Mouse (Mus musculus) C2C12 (cell line): ENCODE data around the gene Scarf2. TPM values are rescaled to one million over a fixed set of nuclear protein-coding genes. Genes with fewer than 3 reads are reported as not detected.
A peak's percentile ranks its signal among the peaks of the same experiment; 100 is the strongest.

ENCODE experiments used
- H3K27me3 ChIP-seq: one replicate; pipeline ENCODE4 v1.6.1; 2011; ENCODE audit not compliant: control insufficient read depth, insufficient read depth, insufficient read length
- H3K36me3 ChIP-seq: one replicate; pipeline ENCODE4 v1.6.1; 2011; ENCODE audit not compliant: control insufficient read depth, insufficient read depth
- H3K4me3 ChIP-seq: one replicate; pipeline ENCODE4 v1.5.1; 2011; ENCODE audit warnings: mild to moderate bottlenecking, control low read depth; ENCODE audit not compliant: poor library complexity, insufficient read depth, severe bottlenecking
- H3K79me2 ChIP-seq: one replicate; pipeline ENCODE4 v1.6.1; 2011; ENCODE audit not compliant: control insufficient read depth, insufficient read depth
- H3K79me3 ChIP-seq: one replicate; pipeline ENCODE4 v1.6.1; 2011; ENCODE audit warnings: low read depth, control low read depth
- H3ac ChIP-seq: one replicate; pipeline ENCODE3; 2011; ENCODE audit warnings: low read depth; ENCODE audit not compliant: control insufficient read depth, insufficient read length
- CEBPB ChIP-seq: IDR thresholded peaks from one replicate; pipeline ENCODE4 v1.6.1; 2011; ENCODE audit warnings: low read depth, mild to moderate bottlenecking, control low read depth, moderate library complexity
- CTCF ChIP-seq: IDR thresholded peaks from one replicate; pipeline ENCODE4 v1.5.1; 2011; ENCODE audit not compliant: control insufficient read depth, insufficient read depth, insufficient read length
- FOSL1 ChIP-seq: IDR thresholded peaks from one replicate; pipeline ENCODE4 v1.8.0; 2011; ENCODE audit warnings: mild to moderate bottlenecking, low read length; ENCODE audit not compliant: poor library complexity, insufficient read depth, severe bottlenecking
- MAX ChIP-seq: IDR thresholded peaks from one replicate; pipeline ENCODE4 v1.6.1; 2011; ENCODE audit warnings: mild to moderate bottlenecking, control low read depth
- MYOD1 ChIP-seq: IDR thresholded peaks from one replicate; pipeline ENCODE4 v1.6.1; 2011; ENCODE audit warnings: low read depth; ENCODE audit not compliant: control insufficient read depth, insufficient read length
- MYOG ChIP-seq: IDR thresholded peaks from one replicate; pipeline ENCODE4 v1.6.1; 2011; ENCODE audit not compliant: control insufficient read depth, insufficient read length; ENCODE audit errors: extremely low read depth
- USF1 ChIP-seq: IDR thresholded peaks from one replicate; pipeline ENCODE4 v1.6.1; 2011; ENCODE audit warnings: low read depth, mild to moderate bottlenecking, control low read depth, moderate library complexity
- long read RNA-seq, 2 experiments: library from polyadenylated mRNA; unstranded; transcript quantifications; one replicate each; pipeline ENCODE4 v2.0.0; 2019 to 2020
- polyA plus RNA-seq: library from polyadenylated mRNA; unstranded; fragments of >200 nt; fragmentation: generic; extraction: Trizol; gene quantifications from one replicate; pipeline ENCODE4 v1.2.1, GENCODE M21; 2012; ENCODE audit warnings: missing spikeins

Scarf2 gene
- polyA plus RNA-seq, result 38.5 TPM
- long read RNA-seq, experiment 1, partial matches to known transcripts, result 0 of 12 reads
- long read RNA-seq, experiment 1, other reads (novel, unspliced or antisense), result 10 of 12 reads
- long read RNA-seq, experiment 2, partial matches to known transcripts, result 6 of 29 reads
- long read RNA-seq, experiment 2, other reads (novel, unspliced or antisense), result 17 of 29 reads

DNA sequence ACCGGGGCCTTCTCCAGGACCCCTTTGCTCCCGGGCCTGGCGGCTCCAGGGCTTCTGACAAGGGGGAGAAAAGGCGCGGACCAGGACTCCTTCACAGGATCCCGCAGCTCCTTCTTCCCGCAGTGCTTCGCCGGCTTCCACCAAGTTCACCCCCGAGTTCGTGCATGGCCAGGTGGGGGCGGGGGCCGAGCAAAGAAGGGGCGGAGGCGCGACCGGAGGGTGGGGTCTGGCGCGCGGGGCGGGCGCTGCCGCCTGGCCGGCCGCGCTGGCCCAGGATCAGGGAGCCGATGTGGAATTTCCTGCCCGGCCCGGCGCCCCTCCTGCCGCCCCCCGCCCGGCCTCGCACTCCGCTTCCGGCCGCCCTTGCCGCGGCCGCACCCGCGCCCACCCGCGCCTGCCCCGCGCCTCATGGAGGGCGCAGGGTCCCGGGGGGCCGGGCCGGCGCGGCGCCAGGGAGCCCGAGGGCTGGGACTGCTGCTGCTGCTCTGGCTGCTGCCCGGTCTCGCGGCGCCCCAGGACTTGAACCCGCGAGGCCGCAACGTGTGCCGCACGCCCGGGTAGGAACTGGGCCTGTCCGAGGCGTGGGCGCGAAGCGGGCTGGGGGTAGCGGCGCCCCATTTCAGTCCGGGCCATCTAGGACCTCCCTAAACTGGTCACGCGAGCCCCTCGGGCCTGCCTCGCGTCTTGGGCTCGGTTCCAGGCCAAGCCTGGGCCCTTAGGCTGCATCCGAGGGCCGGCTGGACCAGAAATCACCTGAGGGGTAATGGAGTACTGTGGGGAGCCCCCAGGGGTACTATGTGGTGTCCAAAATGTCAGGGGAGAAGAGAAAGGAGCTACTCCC is at the start of gene Scarf2:
Scarf2 (plus strand) TSS at position 312 of the 841 bp plus-strand sequence.
- H3K79me2 ChIP-seq, result peaks cover 47% of the 10 kb centered on the region
- no peaks in the 10 kb centered on the region for H3K27me3 ChIP-seq
- H3K36me3 ChIP-seq, result peaks cover 19% of the 10 kb centered on the region
- TF ChIP-seq MAX (no peak), MYOD1 (no peak), USF1 (no peak), CEBPB (no peak), MYOG (no peak), CTCF (no peak), FOSL1 (no peak)
- H3K4me3 ChIP-seq, result peak within 1 kb of the TSS; percentile 68
- peaks cover 36% of the 10 kb centered on the region for H3K79me3 ChIP-seq
- H3ac ChIP-seq, result peak within 1 kb of the TSS; percentile 78

DNA sequence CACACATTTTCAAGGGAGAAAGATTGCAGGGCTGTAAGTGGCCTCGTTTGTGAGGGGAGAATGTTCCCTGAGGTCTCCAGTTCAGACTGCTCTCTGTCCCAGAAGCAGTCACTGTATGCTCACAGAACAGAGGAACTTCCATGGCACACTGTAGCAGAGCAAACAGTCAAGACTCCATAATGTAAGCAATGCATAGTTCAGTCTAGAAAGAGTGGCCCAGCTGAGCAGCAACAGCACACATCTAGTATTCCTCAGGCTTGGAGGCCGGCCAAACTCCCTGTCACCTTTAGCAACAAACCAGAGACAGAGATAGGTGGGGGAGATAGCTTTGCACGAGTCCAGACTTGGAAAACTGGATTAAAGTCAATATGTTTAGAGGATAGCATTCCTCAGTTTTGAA is 44.1 kb upstream of the Scarf2 start:
- no peak overlapping the region for H3K4me3 ChIP-seq
- H3ac ChIP-seq, result no peak overlapping the region
- no peaks in the 10 kb centered on the region for H3K27me3 ChIP-seq
- no peak for TF ChIP-seq USF1
- H3K36me3 ChIP-seq, result no peaks in the 10 kb centered on the region
- H3K79me3 ChIP-seq, result no peaks in the 10 kb centered on the region
- H3K79me2 ChIP-seq, result no peaks in the 10 kb centered on the region

DNA sequence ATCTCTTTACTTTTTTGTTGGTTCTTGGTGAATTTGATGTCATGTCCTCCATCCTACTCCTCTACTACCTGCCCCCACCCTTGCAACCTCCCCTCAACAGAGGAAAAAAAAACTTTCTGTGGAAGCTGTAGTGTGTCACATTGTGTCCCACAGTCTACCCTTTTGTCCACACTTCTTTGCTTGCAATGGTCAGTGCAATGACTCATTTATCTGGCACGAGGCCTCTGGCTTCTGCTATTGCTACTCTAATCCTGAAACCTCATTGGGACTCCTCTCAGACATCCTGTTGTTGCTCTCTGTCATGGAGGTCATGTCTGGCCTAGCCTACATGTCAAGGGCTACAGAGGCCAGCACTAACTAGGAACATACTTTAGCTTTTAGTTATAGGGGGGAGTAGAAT is 43.4 kb upstream of the Scarf2 start:
- no peaks in the 10 kb centered on the region for H3K27me3 ChIP-seq
- no peaks in the 10 kb centered on the region for H3K79me3 ChIP-seq

DNA sequence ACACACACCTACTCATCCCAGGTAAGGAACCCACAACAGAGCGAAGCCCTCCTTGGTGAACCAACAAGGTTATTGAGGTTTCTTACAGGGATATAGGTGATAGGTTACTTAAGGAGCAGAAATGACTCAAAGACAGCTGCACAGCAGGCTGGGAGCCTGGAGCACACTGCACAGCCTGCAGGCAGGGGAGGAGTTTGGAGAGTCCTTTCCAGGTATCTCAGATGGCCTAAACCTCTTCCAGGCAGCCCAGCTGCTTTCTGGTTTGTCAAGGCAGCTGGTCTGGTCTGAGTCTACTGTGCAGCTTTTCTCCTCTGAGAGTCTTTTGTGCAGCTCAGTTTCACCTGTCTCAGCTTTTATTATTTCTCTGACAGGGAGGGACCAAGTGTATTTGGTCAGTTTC is 39.3 kb upstream of the Scarf2 start:
- H3K27me3 ChIP-seq, result no peaks in the 10 kb centered on the region
- no peak overlapping the region for H3K4me3 ChIP-seq
- H3ac ChIP-seq, result no peak overlapping the region
- H3K79me3 ChIP-seq, result peaks cover 16% of the 10 kb centered on the region
- no peak for TF ChIP-seq MAX
- no peak for TF ChIP-seq CTCF
- TF ChIP-seq MYOG, result no peak
- TF ChIP-seq CEBPB, result no peak
- no peak for TF ChIP-seq USF1
- no peaks in the 10 kb centered on the region for H3K36me3 ChIP-seq
- peaks cover 29% of the 10 kb centered on the region for H3K79me2 ChIP-seq

More for the DNA sequence above, 43.4 kb upstream of the Scarf2 start:
- Histone ChIP-seq H3K36me3 (no peaks in the 10 kb centered on the region), H3K4me3 (no peak overlapping the region), H3ac (no peak overlapping the region), H3K79me2 (no peaks in the 10 kb centered on the region)
- no peak for TF ChIP-seq CTCF
- TF ChIP-seq MYOG, result no peak
- no peak for TF ChIP-seq USF1
- no peak for TF ChIP-seq MYOD1
- TF ChIP-seq FOSL1, result no peak
- TF ChIP-seq CEBPB, result no peak
- TF ChIP-seq MAX, result no peak

DNA sequence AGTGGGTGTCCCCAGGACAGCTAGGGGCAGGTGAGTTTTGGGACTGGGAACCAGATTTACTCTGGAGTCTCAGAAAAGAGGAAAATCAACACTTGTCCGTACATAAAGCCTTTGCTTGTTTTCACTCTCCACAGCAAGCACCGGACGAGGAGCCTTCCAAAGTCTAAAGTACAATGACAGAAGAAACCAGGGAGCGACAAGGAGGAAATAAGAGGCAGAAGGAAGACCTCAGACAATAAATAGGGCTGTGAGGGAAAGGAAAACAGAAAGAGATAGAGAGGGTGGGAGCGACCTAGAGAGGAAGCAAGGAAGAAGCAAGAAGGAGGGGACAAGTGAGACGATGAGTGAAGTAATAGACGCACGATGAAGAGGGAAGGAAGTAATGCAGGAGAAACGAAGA is 38.2 kb upstream of the Scarf2 start:
- Histone ChIP-seq H3K36me3 (no peaks in the 10 kb centered on the region), H3K79me2 (peaks cover 31% of the 10 kb centered on the region), H3ac (no peak overlapping the region), H3K79me3 (peaks cover 19% of the 10 kb centered on the region), H3K27me3 (no peaks in the 10 kb centered on the region), H3K4me3 (no peak overlapping the region)
- no peak for TF ChIP-seq MYOD1

DNA sequence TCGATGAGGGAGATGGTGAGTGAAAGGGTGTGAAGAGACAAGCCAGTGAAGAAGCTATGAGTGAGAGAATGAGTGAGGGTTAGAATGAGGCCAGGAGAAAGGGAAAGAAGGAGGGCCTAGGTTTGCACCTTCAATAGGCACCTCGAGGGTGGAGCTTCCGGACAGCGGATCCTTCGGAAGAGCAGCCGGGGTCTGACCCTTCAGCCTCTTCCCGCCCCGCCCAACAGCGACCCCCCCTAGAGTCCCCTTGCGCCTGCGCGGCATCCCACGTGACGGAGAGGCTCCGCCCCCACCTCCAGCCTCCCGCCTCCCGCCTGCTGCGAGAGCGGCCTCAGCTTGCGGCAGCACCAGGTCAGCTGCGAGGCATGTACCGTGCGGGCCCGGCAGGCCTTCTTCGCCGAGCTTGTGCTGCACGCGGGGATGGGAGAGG is 37.7 kb upstream of the Scarf2 start, which contains the start of gene Klhl22:
Klhl22 (plus strand) TSS at position 275 of the 430 bp plus-strand sequence.
- Histone ChIP-seq H3ac (peak within 1 kb of the TSS; percentile 63), H3K27me3 (no peaks in the 10 kb centered on the region)
- TF ChIP-seq MAX (peak; percentile 33), USF1 (peak; percentile 86), FOSL1 (no peak)

More for the DNA sequence above, 37.7 kb upstream of the Scarf2 start, which contains the start of gene Klhl22:
- Histone ChIP-seq H3K79me2 (peaks cover 31% of the 10 kb centered on the region), H3K4me3 (peak within 1 kb of the TSS; percentile 23), H3K79me3 (peaks cover 22% of the 10 kb centered on the region), H3K36me3 (no peaks in the 10 kb centered on the region)
